Mouse (Mus musculus) gastrocnemius, adult 2 months (tissue): Measurements from ENCODE around the gene Klf16. TPM values are rescaled to one million over a fixed set of nuclear protein-coding genes. Genes with fewer than 3 reads are reported as not detected.

Source experiments
- DNase-seq: peaks from one replicate; pipeline ENCODE4 v3.0.0; 2022
- H3K27ac ChIP-seq: fragments of 200-600 bp; 2 replicates; pipeline ENCODE4 v1.8.1; 2022; ENCODE audit warnings: mild to moderate bottlenecking
- H3K4me3 ChIP-seq: fragments of 200-600 bp; 2 replicates; pipeline ENCODE4 v1.8.1; 2022; ENCODE audit warnings: mild to moderate bottlenecking, moderate library complexity
- CTCF ChIP-seq: fragments of 200-600 bp; IDR thresholded peaks from 2 replicates; pipeline ENCODE4 v1.8.1; 2022; ENCODE audit warnings: antibody characterized with exemption, mild to moderate bottlenecking, moderate library complexity
- intact Hi-C: fragments of 180-260 bp; cut with DNase I; formaldehyde crosslinking; loops from one replicate; pipeline ENCODE4 v1.15.1; 2025
- long read RNA-seq, 2 experiments: library from polyadenylated mRNA; stranded (forward); transcript quantifications; one replicate each; pipeline ENCODE4 v2.0.0; 2021
- total RNA-seq, 2 experiments: library from RNA; stranded (reverse); gene quantifications; 2 replicates each; pipeline ENCODE4 v1.2.3; 2021

Gene Klf16
- total RNA-seq, result 1 to 10 TPM in 1 of 2 experiments, under 1 TPM in 1; 0.92 to 1.9 TPM
- long read RNA-seq, experiment 1, partial matches to known transcripts, result 0 of 1 reads
- long read RNA-seq, experiment 1, other reads (novel, unspliced or antisense), result 1 of 1 reads
- long read RNA-seq, experiment 2, result 0 reads

DNA sequence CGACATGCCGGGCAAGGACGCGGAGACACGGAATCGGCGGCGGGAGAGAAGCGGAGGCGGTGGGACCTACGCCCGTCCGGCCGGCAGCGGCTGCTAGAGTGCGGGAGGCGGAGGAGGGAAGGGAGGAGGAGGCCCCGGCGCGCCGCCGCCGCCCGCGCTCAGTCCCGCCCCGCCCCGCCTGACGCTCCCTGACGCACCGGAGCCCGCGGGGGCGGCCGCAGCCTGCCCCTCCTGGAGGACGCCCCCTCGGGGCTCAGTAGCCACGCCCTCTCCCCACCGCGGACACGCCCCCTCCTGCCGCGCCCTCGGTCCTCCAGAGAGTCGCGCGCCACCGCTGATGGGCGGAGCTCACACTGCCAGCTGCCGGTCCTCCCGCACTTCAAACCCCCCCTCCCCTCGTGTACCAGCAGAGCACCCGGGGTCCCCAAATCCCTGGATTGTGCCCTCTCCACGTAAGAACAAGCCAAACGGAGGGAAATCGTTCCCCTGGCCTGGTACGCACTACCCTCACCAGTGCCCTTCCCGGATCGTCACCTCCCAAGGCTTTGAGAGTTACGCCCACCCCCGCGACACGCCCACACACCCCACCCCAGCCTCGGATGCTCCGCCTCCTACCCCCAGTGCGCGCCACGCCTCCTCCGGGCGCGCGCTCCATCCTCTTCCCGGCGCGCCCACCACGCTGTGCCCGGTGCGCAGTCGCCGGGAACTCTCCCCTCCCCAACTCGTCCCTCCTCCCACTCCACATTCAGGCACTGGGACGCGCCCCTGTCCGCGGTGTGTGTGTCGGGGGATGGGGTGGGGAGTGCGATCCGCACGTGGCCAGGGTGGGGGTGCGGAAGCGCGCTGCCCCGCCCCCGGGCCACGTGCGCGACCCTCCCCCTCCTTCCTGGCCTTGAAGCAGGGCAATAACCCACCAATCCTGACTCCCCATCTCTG is at the start of gene Klf16:
Gene Klf16, minus strand, starts transcription at position 127 of the 936 bp plus-strand sequence.
- no peak for TF ChIP-seq CTCF
- intact Hi-C loops, result loop anchor here (5.0 kb wide), 1 partner anchor 40 kb away; no protein-coding TSS in a partner anchor

DNA sequence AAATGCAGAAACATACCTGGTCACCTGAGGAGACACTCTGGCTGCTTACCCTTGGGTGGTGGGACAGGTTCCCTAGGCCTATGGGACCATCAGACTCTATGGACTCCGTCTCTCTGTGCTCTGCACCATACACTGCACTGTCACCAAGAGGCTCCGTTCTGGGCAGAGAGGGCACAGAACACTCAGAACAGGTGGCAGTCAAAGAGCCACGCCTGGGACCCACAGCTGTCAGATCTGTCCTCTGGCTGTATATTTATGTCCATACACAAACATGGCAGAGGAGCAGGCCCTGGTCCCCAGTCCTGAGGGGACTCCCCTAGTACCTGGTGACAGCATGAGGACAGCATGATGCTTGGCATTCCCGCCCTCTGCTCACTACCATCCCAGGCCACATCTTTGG is 48.6 kb upstream of the Klf16 start:
- no peak for TF ChIP-seq CTCF
- H3K27ac ChIP-seq, result peak overlapping the region; percentile 95; the same call in 1 of the 2 replicates
- no peak overlapping the region for H3K4me3 ChIP-seq
- intact Hi-C loops, result no loop called here
- DNase-seq, result no peak

More for the DNA sequence above, at the start of gene Klf16:
- DNase-seq, result peak; percentile 98
- Histone ChIP-seq H3K4me3 (peak within 1 kb of the TSS; percentile 80), H3K27ac (peak within 1 kb of the TSS; percentile 92)

DNA sequence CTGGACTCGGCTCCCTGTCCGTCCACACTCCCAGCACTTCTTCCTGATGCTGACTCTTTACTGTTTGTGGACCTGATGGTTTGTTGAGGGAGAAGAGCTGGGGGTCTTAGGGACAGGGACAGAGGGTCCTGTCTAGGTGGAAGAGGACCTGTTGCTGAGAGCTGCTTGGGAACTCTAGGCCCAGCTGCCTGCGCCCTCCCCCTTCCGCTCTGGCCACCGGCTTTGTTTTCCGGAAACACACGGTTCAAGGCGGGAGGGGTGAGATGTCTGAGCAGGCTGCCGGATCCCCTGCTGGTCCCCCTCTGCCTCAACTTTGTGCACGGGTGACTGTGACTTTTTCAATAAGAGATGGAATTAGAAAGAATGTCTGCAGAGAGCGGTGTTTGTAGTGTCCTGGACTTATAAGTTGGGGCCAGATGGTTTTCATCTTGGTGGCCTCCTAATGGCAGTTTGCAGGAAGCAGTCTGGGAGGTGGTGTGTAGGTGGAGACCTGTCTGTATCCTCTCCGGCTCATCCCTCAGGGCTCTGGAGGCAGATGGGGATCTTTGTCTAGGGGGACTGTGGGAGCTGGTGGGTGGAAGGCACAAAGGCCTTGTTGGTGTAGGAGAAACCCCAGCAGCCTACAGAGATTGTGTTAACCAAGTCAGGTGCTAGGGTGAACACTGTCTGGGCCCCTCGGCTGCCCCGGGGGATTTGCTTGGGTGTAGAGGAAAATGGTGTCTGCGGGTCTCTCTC is 46.5 kb upstream of the Klf16 start:
- DNase-seq, result peak; percentile 65

DNA sequence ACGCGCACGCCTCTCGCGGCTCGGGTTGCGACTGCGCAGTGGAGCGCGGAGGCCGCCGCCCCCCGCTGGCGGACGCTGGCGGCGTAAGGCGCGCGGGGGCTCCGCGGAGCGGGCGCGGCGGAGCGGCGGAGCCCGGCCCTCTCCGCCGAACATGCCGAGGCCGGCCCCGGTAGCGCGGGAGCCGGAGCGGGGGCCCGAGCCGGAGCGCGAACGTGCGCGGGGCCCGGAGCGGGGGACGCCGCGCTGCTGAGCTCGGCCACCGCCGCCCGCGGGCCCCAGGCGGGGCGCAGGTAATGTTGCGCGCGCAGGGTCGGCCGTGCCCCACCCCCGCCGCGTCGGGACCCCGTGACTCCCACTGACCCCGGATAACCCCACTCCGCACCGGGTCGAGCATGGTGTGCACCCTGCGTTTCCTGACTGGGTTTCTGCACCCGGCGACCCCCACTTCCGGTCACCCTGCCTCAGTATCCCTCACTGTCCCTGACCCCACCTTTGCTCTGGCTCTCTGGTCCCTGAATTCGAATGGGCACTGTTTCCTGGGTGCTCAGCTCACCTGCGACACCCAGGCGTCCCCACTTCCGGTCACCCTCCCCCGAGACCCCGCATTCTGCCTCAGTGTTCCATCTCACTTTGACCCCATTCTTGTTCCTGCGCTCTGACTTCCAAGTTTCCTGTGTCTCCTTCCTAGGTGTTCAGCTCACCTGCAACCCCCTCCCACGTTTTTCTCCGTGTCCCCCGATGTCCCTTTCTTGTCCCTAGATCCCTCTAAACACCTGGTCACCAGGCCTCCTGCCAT is 45.7 kb upstream of the Klf16 start, which contains the start of gene Csnk1g2:
Gene Csnk1g2, plus strand, starts transcription at position 178 of the 796 bp plus-strand sequence.
- intact Hi-C loops, result no loop called here
- DNase-seq, result peak; percentile 76
- peak; percentile 5; the same call in 1 of the 2 replicates for TF ChIP-seq CTCF

More for the DNA sequence above, 46.5 kb upstream of the Klf16 start:
- no peak for TF ChIP-seq CTCF
- intact Hi-C loops, result no loop called here
- Histone ChIP-seq H3K4me3 (peak overlapping the region; percentile 79), H3K27ac (peak overlapping the region; percentile 95)

DNA sequence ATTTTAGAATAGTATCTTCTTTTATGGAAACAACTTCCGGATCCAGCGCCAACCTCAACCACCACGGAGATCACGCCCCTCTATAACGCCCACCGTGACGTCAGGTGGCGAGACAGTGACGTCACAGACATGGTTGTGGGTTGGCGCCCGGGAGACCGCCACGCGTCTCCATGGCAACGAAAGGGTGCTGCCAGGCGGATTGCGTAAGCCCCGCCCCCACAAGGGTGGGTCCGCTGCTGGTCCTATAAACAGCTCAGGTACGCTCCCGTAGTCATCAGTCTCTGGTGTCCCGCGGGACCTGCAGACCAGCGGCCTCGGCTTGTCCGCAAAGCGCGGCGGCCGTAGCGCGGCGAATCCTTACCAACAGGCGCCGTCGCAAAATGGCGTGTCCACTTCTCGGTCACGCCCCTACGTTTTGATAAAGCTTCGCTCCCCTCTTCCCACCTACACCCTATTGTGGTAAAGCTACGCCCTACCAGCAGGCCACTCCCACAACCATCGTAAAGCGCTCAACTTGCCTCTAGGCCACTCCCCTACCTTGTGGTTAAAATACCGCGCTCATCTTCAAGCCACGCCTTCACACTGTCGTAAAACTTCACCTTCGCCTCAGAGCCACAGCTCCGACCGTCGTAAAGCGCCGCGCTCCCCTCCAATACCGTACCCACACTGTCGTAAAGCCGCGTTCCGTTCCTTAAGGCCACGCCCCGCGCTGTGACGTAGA is 45.0 kb upstream of the Klf16 start:
- Histone ChIP-seq H3K27ac (peak overlapping the region; percentile 95), H3K4me3 (peak overlapping the region; percentile 79)
- no peak for TF ChIP-seq CTCF
- DNase-seq, result peak; percentile 99
- intact Hi-C loops, result no loop called here

More for the DNA sequence above, 45.7 kb upstream of the Klf16 start, which contains the start of gene Csnk1g2:
- Histone ChIP-seq H3K27ac (peak within 1 kb of the TSS; percentile 95), H3K4me3 (peak within 1 kb of the TSS; percentile 79)

DNA sequence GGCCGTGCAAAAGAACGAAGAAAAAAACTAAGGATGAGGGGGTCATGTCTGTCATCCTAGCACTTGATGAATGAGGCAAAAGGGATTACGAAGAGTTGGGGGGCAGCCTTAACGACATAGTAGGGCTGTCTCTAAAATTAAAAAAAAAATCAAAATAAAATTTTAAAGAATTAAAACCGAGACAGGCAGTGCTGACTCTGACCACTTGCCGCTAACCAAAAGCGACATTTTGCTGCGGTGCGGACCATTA is 44.5 kb upstream of the Klf16 start:
- no peak for TF ChIP-seq CTCF
- intact Hi-C loops, result no loop called here

DNA sequence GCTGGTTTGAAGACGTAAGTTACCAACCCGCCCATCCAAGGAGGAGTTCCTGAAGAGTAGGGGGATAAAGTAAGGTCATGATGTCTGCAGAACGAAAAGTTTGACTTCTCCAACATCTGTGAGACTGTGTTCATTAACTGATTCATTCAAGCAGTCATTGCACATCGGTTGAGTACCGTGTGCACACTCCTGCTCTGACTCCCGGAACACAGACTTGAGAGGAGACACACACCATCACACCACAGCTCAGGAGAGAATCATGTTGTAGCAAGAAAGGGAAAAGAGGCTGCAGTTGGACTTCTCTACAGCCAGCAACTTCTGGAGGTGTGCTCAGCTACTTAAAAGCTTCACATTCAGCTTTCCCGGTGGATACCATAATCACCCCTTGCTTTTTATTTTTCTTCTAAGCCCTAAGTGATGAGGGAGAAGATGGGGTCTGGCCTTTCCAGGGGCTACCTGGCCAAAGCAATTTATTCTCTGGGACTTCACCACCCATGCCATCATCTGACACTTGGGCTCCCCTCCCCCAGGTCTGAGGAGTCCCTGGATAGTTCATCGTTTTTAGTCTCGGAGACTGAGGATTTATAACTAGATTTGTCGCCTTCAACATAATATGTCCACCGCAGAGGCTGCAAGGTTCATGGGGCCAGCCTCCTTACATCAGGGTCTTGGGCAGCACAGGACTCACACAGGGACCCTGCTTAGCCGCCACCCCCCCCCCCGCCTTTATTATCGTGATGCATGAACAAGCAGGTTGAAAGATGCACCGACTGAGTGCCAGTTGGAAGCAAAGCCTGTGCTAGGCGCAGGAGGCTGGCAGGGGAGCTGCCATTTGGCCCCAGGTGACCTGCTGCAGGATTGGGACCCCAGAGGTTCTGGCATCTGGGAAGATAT is 43.9 kb upstream of the Klf16 start:
- peak overlapping the region; percentile 79 for H3K4me3 ChIP-seq
- intact Hi-C loops, result no loop called here
- no peak for TF ChIP-seq CTCF
- peak overlapping the region; percentile 95 for H3K27ac ChIP-seq
- DNase-seq, result no peak

More for the DNA sequence above, 44.5 kb upstream of the Klf16 start:
- H3K4me3 ChIP-seq, result peak overlapping the region; percentile 79
- DNase-seq, result no peak
- H3K27ac ChIP-seq, result peak overlapping the region; percentile 95

DNA sequence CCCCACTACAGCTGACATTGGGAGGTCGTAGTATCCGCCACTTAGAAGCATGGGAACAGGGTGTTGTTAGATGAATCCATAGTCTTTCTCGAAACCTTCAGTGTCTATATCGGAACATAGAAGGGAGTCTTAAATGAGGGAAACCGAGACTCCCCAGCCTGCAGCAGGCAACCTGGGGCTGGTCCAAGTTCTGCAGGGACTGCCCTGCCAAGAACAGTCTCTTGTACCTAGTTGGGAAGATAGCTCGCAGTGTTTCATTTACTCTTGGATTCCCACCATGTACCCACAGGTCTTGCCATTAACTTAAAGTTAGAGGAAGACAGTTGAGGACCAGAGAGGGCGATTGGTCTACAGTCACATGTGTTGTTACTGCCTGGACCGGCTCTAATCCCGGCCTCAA is 43.2 kb upstream of the Klf16 start:
- 0 out of 2 replicates have a peak overlapping the region, but pooled peaks have one; percentile 95 for H3K27ac ChIP-seq
- TF ChIP-seq CTCF, result no peak
- intact Hi-C loops, result no loop called here
- no peak overlapping the region for H3K4me3 ChIP-seq
- no peak for DNase-seq

DNA sequence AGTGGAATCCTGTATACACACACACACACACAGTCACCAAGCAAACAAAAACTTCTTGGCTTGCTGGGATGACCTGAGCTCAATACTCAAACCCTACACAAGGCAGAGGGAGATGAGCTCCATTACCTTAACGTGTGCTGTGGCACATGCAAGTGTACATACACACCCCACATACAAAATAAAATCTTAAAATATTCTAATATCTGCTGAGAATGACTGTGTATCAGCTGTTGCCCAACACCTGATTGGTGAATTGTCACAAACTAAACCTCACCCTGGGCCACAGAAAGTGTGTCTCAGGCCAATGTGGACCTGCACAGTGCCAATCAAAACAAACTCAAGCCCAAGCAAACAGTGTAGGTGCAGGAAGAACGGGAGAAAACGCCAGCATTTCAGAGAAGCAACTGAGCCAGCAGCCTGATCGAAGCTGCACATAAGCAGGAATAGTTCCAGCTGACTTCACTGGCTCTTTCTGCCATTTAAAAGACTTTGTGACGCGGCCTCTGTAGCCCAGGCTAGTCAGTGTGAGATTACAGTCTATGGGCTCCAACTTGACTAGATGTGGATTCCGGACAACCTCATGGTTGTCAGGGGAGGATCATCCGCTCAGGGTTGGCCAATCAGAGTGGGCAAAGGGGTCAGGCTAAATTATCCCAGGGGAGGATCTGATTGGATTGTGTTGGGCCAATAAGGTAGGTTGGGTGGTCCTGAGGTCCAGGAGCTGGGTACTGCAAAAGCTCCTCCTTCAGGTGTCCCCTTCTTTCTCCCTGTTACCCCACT is 42.5 kb upstream of the Klf16 start:
- TF ChIP-seq CTCF, result no peak
- Histone ChIP-seq H3K27ac (no peak overlapping the region), H3K4me3 (no peak overlapping the region)
- no peak for DNase-seq
- intact Hi-C loops, result loop anchor here (5.0 kb wide), 1 partner anchor 42 kb away; the partner anchor contains the start of gene Klf16

DNA sequence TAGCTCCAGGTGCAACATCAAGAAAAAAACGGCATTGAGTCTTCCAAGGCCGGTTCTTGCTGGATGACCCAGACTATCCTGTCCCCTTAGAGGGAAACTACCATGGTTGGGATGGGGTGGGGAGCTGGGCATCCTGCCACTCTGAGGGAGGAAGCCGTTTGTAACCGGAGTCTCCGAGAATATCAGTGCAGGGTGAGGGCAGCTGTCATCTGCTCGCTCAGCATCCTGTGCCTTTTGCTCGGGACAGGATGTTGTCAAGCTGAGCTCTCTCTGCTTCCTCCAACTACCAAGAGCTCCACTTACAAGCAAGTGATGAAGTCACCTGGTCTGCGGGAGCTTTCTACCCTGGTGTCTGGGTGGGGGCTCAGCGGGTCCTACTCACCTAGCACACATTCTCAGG is 41.1 kb upstream of the Klf16 start:
- intact Hi-C loops, result loop anchor here (5.0 kb wide), 1 partner anchor 41 kb away; the partner anchor contains the start of gene Klf16
- DNase-seq, result peak; percentile 77
- TF ChIP-seq CTCF, result no peak
- Histone ChIP-seq H3K27ac (peak overlapping the region; percentile 66), H3K4me3 (no peak overlapping the region)
